Mouse (Mus musculus) neural tube, embryonic 12.5 days (tissue): ENCODE measurements at regions not wholly inside any gene's neighbourhood (a gene's known extent, or its start where the extent isn't known, plus 50 kb on each side); places are given as distances from the start of the nearest gene placed in this dataset.

Experiments
- ATAC-seq: fragments of 200-750 bp; cut with Nextera tagmentation; 2 replicates; pipeline ENCODE4 v1.8.0; 2017; ENCODE audit warnings: low read depth, mild to moderate bottlenecking, moderate TSS enrichment, moderate library complexity; ENCODE audit not compliant: low FRiP score
- H3K27ac ChIP-seq: fragments of 300-500 bp; sonication (generic); 2 replicates; pipeline ENCODE4 v1.5.1; 2016
- H3K27me3 ChIP-seq: fragments of 300-500 bp; sonication (generic); replicated peaks from 2 replicates; pipeline ENCODE4 v1.6.1; 2016; ENCODE audit warnings: mild to moderate bottlenecking
- H3K36me3 ChIP-seq: fragments of 300-500 bp; sonication (generic); 2 replicates; pipeline ENCODE4 v1.6.1; 2016; ENCODE audit warnings: mild to moderate bottlenecking
- H3K4me1 ChIP-seq: fragments of 300-500 bp; sonication (generic); 2 replicates; pipeline ENCODE4 v1.6.1; 2016
- H3K4me2 ChIP-seq: fragments of 300-500 bp; sonication (generic); replicated peaks from 2 replicates; pipeline ENCODE4 v1.6.1; 2016; ENCODE audit warnings: mild to moderate bottlenecking
- H3K4me3 ChIP-seq: fragments of 300-500 bp; sonication (generic); 2 replicates; pipeline ENCODE4 v1.5.1; 2016
- H3K9ac ChIP-seq: fragments of 300-500 bp; sonication (generic); 2 replicates; pipeline ENCODE4 v1.6.1; 2016; ENCODE audit warnings: mild to moderate bottlenecking
- H3K9me3 ChIP-seq: fragments of 300-500 bp; sonication (generic); 2 replicates; pipeline ENCODE4 v1.6.1; 2016; ENCODE audit warnings: mild to moderate bottlenecking
- WGBS: fragments of 180-500 bp; shearing (Covaris S2); methylation state at CpG from one replicate; pipeline ENCODE4 v1.1.7; 2016; 5-methylcytosine and 5-hydroxymethylcytosine counted together

DNA sequence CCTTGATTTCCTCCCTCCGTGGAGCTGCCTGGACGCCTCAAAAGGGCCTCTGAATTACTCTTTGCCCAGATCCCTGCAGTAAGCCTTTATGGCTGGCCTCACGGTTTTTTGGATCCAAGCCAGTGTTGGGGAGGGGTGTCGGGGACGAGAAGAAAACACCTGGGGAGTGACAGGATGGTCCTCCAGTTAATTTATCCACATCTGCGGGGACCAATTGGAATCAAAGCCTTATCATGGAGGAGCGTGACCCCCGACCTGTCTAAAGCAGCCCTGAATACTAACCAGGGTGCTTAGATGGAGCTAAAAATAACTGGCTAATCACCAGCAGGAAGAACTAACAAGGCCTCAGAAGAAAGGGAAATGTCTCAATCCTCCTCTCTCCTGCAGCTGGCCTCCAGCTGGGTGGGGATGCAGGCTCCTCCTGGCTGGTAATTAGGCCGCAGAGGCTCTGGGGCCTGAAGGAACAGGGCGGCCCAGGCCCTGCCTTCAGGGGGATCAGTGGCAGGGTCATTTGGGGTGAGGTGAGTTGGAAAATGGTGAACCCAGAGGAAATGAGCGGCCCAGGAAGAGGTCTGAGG, 107.2 kb upstream of the Atp1a1 start:
- no peak overlapping the region for H3K27ac ChIP-seq
- 0 out of 2 replicates have a peak overlapping the region, but pooled peaks have one; percentile 12 for H3K4me2 ChIP-seq
- peaks cover 25% of the 10 kb centered on the region for H3K4me1 ChIP-seq
- WGBS = 13% methylated on average over 11 of the region's 11 CpGs
- H3K4me3 ChIP-seq = no peak overlapping the region
- ATAC-seq = no peak
- no peaks in the 10 kb centered on the region for H3K27me3 ChIP-seq
- no peaks in the 10 kb centered on the region for H3K9me3 ChIP-seq
- no peaks in the 10 kb centered on the region for H3K36me3 ChIP-seq
- H3K9ac ChIP-seq = 0 out of 2 replicates have a peak overlapping the region, but pooled peaks have one; percentile 17

DNA sequence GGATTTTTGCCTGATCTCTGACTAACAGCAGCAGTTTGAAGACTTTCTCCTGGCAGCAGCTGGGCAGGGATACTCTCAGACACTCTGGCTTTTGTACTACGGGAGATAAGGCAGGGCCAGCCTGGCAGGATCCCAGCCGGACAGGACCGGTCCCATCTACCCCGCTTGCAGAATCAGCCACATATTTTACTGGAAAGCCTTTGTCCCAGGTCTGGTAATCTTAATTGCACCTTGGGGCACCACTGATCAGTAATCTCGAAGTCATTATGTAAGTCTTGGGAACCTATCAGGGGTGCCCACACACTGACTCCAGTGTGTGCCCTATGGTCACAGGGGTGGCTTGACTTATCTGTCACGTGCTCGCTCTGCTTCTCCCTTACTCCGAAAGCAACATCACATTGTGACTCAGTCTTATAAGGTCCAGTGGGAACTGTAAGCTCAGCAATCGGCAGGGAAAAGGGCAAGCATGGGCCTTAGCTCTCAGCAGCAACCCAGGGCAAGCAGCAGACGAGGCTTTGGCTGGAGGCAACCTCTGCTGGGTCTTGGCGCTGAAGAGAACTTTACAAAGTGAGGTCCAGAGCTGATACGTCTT, 105.0 kb upstream of the Atp1a1 start:
- no peak overlapping the region for H3K4me2 ChIP-seq
- no peak for ATAC-seq
- no peak overlapping the region for H3K27ac ChIP-seq
- no peaks in the 10 kb centered on the region for H3K9me3 ChIP-seq
- no peak overlapping the region for H3K4me3 ChIP-seq
- H3K9ac ChIP-seq = no peak overlapping the region
- no peaks in the 10 kb centered on the region for H3K36me3 ChIP-seq
- WGBS = 82% methylated on average over 12 of the region's 12 CpGs
- no peaks in the 10 kb centered on the region for H3K27me3 ChIP-seq
- H3K4me1 ChIP-seq = peaks cover 25% of the 10 kb centered on the region

GRCm38 (mm10) chr3:101708821-101709220, 104.3 kb upstream of the Atp1a1 start:
- H3K27ac ChIP-seq = no peak overlapping the region
- ATAC-seq = peak; percentile 31
- WGBS = 73% methylated on average over 8 of the region's 8 CpGs
- no peak overlapping the region for H3K4me3 ChIP-seq
- no peaks in the 10 kb centered on the region for H3K27me3 ChIP-seq
- H3K36me3 ChIP-seq = no peaks in the 10 kb centered on the region
- no peaks in the 10 kb centered on the region for H3K9me3 ChIP-seq
- H3K9ac ChIP-seq = no peak overlapping the region
- H3K4me1 ChIP-seq = peaks cover 25% of the 10 kb centered on the region
- no peak overlapping the region for H3K4me2 ChIP-seq

DNA sequence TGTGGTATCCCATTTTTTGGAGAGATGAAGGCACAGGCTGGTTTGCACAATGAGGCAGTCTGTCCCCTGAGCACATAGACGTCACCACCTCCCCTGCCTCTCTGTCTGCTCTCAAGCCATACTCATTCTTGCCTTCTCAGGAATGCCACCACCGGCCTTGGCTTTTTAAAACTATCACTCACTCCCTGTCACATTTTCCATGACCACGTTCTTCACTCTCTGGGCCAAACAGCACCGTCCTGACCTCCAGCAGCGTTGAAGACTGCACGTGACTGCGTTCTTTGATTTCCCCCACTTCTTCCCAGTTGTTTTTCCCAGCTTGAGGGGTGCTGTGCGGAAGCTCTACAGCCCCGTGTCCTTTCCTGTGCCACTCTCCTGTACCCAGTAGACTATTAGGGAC, 100.4 kb upstream of the Atp1a1 start:
- Histone ChIP-seq H3K9me3 (no peaks in the 10 kb centered on the region), H3K4me1 (peaks cover 16% of the 10 kb centered on the region), H3K4me2 (no peak overlapping the region), H3K9ac (no peak overlapping the region), H3K36me3 (no peaks in the 10 kb centered on the region), H3K27ac (no peak overlapping the region), H3K4me3 (no peak overlapping the region), H3K27me3 (no peaks in the 10 kb centered on the region)
- WGBS = 79% methylated on average over 9 of the region's 9 CpGs
- ATAC-seq = no peak

DNA sequence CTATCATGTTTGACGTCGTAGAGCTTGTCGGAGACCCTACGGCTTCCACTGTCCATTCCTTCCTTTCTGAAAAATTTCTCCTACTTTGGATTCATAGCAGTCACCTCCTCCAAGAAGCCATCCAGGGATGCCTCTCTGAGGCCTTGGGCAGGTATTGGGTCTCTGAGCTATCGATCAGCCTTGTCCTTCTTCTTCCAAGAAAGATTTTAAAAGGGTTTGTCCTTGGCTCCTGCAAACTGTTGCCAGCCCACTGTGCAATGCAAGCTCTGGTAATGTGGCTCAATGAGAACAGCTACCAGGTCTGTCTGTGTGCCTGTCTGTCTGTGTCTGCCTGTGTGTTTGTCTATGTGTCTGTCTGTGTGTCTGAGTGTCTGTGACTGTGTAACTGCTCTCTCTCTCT, 99.8 kb upstream of the Atp1a1 start:
- no peak overlapping the region for H3K4me3 ChIP-seq
- no peaks in the 10 kb centered on the region for H3K9me3 ChIP-seq
- H3K36me3 ChIP-seq = no peaks in the 10 kb centered on the region
- H3K9ac ChIP-seq = no peak overlapping the region
- WGBS = 91% methylated on average over 5 of the region's 5 CpGs
- no peak overlapping the region for H3K4me2 ChIP-seq
- no peaks in the 10 kb centered on the region for H3K27me3 ChIP-seq
- H3K4me1 ChIP-seq = peaks cover 16% of the 10 kb centered on the region
- ATAC-seq = no peak
- no peak overlapping the region for H3K27ac ChIP-seq

DNA sequence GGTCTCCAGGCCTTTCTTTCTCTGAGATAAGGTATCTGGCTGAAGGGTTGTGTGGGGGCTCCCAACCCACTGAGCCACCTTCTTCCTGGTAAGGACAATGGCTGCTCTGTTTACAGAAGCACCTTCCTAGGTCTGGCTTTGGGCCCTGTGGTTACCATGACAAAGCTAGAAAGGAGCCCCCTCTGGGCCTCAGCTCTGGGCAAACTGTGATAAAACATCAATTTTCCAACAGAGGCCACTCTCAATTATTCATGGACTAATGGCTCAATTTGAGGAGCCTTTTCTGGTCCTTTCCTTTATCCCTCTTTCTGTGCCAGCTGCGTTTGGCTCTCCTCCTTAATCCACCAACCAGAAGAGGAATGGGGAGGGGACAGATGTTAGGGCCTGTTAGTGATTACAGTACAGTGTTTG, 97.3 kb upstream of the Atp1a1 start:
- no peak overlapping the region for H3K27ac ChIP-seq
- ATAC-seq = peak; percentile 89
- 10% methylated on average over 1 of the region's 1 CpGs for WGBS
- no peaks in the 10 kb centered on the region for H3K9me3 ChIP-seq
- H3K4me2 ChIP-seq = no peak overlapping the region
- H3K4me3 ChIP-seq = no peak overlapping the region
- H3K27me3 ChIP-seq = no peaks in the 10 kb centered on the region
- H3K36me3 ChIP-seq = no peaks in the 10 kb centered on the region
- no peak overlapping the region for H3K9ac ChIP-seq
- peaks cover 16% of the 10 kb centered on the region for H3K4me1 ChIP-seq

- WGBS = 57% methylated on average over 10 of the region's 10 CpGs
- Histone ChIP-seq H3K36me3 (no peaks in the 10 kb centered on the region), H3K27ac (no peak overlapping the region), H3K27me3 (no peaks in the 10 kb centered on the region), H3K4me3 (no peak overlapping the region), H3K4me2 (no peak overlapping the region), H3K9me3 (no peaks in the 10 kb centered on the region), H3K9ac (no peak overlapping the region), H3K4me1 (peaks cover 16% of the 10 kb centered on the region)
- ATAC-seq = peak; percentile 76
Observed at GRCm38 (mm10) chr3:101700974-101701610, 96.6 kb upstream of the Atp1a1 start.

GRCm38 (mm10) chr3:101699929-101700681, 95.6 kb upstream of the Atp1a1 start:
- H3K36me3 ChIP-seq = no peaks in the 10 kb centered on the region
- H3K4me2 ChIP-seq = no peak overlapping the region
- no peak overlapping the region for H3K4me3 ChIP-seq
- H3K9ac ChIP-seq = no peak overlapping the region
- peaks cover 16% of the 10 kb centered on the region for H3K4me1 ChIP-seq
- H3K27me3 ChIP-seq = no peaks in the 10 kb centered on the region
- no peak for ATAC-seq
- no peaks in the 10 kb centered on the region for H3K9me3 ChIP-seq
- 88% methylated on average over 12 of the region's 12 CpGs for WGBS
- H3K27ac ChIP-seq = no peak overlapping the region

GRCm38 (mm10) chr3:101696832-101697231, 92.3 kb upstream of the Atp1a1 start:
- H3K27ac ChIP-seq = no peak overlapping the region
- no peak overlapping the region for H3K4me3 ChIP-seq
- H3K4me1 ChIP-seq = peaks cover 9% of the 10 kb centered on the region
- no peak for ATAC-seq
- no peak overlapping the region for H3K4me2 ChIP-seq
- no peaks in the 10 kb centered on the region for H3K9me3 ChIP-seq
- no peak overlapping the region for H3K9ac ChIP-seq
- 81% methylated on average over 2 of the region's 2 CpGs for WGBS
- no peaks in the 10 kb centered on the region for H3K27me3 ChIP-seq
- no peaks in the 10 kb centered on the region for H3K36me3 ChIP-seq

GRCm38 (mm10) chr3:101694311-101694710, 89.8 kb upstream of the Atp1a1 start:
- Histone ChIP-seq H3K4me2 (no peak overlapping the region), H3K36me3 (no peaks in the 10 kb centered on the region), H3K9me3 (no peaks in the 10 kb centered on the region), H3K27me3 (no peaks in the 10 kb centered on the region), H3K27ac (no peak overlapping the region), H3K4me1 (no peaks in the 10 kb centered on the region), H3K9ac (no peak overlapping the region; the same call in 1 of the 2 replicates), H3K4me3 (no peak overlapping the region)
- ATAC-seq = no peak
- 49% methylated on average over 1 of the region's 1 CpGs for WGBS

GRCm38 (mm10) chr3:101691937-101692604, 87.6 kb upstream of the Atp1a1 start:
- Histone ChIP-seq H3K4me2 (no peak overlapping the region), H3K27me3 (no peaks in the 10 kb centered on the region), H3K9ac (no peak overlapping the region), H3K27ac (no peak overlapping the region), H3K4me1 (no peaks in the 10 kb centered on the region), H3K9me3 (no peaks in the 10 kb centered on the region), H3K36me3 (no peaks in the 10 kb centered on the region), H3K4me3 (no peak overlapping the region)
- no peak for ATAC-seq
- WGBS = 71% methylated on average over 8 of the region's 8 CpGs

DNA sequence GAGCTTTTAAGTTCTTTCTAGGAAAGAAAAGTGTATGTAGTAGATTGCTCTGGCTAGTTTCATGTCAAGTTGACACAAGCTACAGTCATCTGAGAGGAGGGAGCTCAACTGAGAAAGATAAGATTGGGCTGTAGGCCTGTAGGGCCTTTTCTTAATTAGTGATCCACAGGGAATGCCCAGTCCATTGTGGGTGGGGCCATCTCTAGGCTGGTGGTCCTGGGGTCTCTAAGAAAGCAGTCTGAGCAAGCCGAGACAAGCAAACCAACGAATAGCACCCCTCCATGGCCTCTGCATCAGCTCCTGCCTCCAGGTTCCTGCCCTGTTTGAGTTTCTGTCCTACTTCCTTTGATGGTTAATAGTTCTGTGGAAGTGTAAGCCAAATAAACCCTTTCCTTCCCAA, 86.3 kb upstream of the Atp1a1 start:
- Histone ChIP-seq H3K4me1 (no peaks in the 10 kb centered on the region), H3K36me3 (no peaks in the 10 kb centered on the region), H3K27me3 (no peaks in the 10 kb centered on the region), H3K4me3 (no peak overlapping the region), H3K9me3 (no peaks in the 10 kb centered on the region), H3K27ac (no peak overlapping the region), H3K4me2 (no peak overlapping the region), H3K9ac (no peak overlapping the region)
- WGBS = 95% methylated on average over 2 of the region's 2 CpGs
- ATAC-seq = no peak
